Mouse (Mus musculus) liver, embryonic 14.5 days (tissue): ENCODE results near the gene Kcnj15. TPM values are rescaled to one million over a fixed set of nuclear protein-coding genes. Genes with fewer than 3 reads are reported as not detected.

Source experiments
- ATAC-seq: fragments of 200-750 bp; cut with Nextera tagmentation; 2 replicates; pipeline ENCODE4 v1.8.0; 2017; ENCODE audit warnings: moderate number of reproducible peaks, mild to moderate bottlenecking, moderate library complexity; ENCODE audit not compliant: insufficient read depth
- DNase-seq, 3 experiments: peaks; one replicate each; pipeline ENCODE4 v3.0.0-alpha.2; 2012 to 2013; ENCODE audit warnings: low read depth in 3 of 3, low spot score in 3 of 3
- H3K27ac ChIP-seq: fragments of 300-500 bp; sonication (generic); 2 replicates; pipeline ENCODE4 v1.5.1; 2014; ENCODE audit warnings: moderate library complexity, mild to moderate bottlenecking, control low read depth, inconsistent platforms
- H3K27me3 ChIP-seq: fragments of 300-500 bp; sonication (generic); 2 replicates; pipeline ENCODE4 v1.6.1; 2014; ENCODE audit warnings: mild to moderate bottlenecking, low read length, moderate library complexity; ENCODE audit not compliant: control insufficient read depth, insufficient read depth
- H3K36me3 ChIP-seq: fragments of 300-500 bp; sonication (generic); replicated peaks from 2 replicates; pipeline ENCODE4 v1.6.1; 2014; ENCODE audit warnings: low read depth; ENCODE audit not compliant: control insufficient read depth, insufficient read depth
- H3K4me1 ChIP-seq, 2 experiments: fragments of 200-500 bp in 1 of 2; fragments of 300-500 bp in 1 of 2; sonication (generic) in 1 of 2; replicated peaks; 2 replicates each; pipeline ENCODE4 v1.6.1; 2012 to 2014; ENCODE audit warnings: antibody characterized with exemption in 1 of 2, inconsistent platforms in 1 of 2, low read length in 1 of 2; ENCODE audit not compliant: control insufficient read depth in 2 of 2, insufficient read depth in 2 of 2
- H3K4me2 ChIP-seq: fragments of 300-500 bp; sonication (generic); 2 replicates; pipeline ENCODE4 v1.6.1; 2014; ENCODE audit warnings: low read depth, mild to moderate bottlenecking, control low read depth, moderate library complexity
- H3K4me3 ChIP-seq, 2 experiments: fragments of 200-500 bp in 1 of 2; fragments of 300-500 bp in 1 of 2; sonication (generic) in 1 of 2; 2 replicates each; pipeline ENCODE4 v1.5.1; 2012 to 2014; ENCODE audit warnings: low read depth in 2 of 2, low read length in 2 of 2, mild to moderate bottlenecking in 2 of 2, control low read depth in 1 of 2, inconsistent platforms in 1 of 2, moderate library complexity in 1 of 2; ENCODE audit not compliant: insufficient read depth in 1 of 2
- H3K9ac ChIP-seq: fragments of 300-500 bp; sonication (generic); replicated peaks from 2 replicates; pipeline ENCODE4 v1.6.1; 2014; ENCODE audit warnings: mild to moderate bottlenecking, control low read depth, moderate library complexity
- H3K9me3 ChIP-seq: fragments of 300-500 bp; sonication (generic); 2 replicates; pipeline ENCODE4 v1.6.1; 2016; ENCODE audit warnings: low read length, mixed read lengths; ENCODE audit not compliant: control insufficient read depth
- CTCF ChIP-seq: IDR thresholded peaks from 2 replicates; pipeline ENCODE4 v1.5.1; 2016; ENCODE audit warnings: antibody characterized with exemption, low read depth, control low read depth
- EP300 ChIP-seq: IDR thresholded peaks from 2 replicates; pipeline ENCODE4 v1.6.1; 2016; ENCODE audit warnings: antibody characterized with exemption, low read depth
- WGBS: fragments of 180-500 bp; shearing (Covaris S2); extraction: QIAGEN DNeasy Blood & Tissue Kit; methylation state at CpG from one replicate; pipeline ENCODE4 v1.1.7; 2014; ENCODE audit not compliant: insufficient replicate concordance; 5-methylcytosine and 5-hydroxymethylcytosine counted together
- polyA plus RNA-seq, 2 experiments: library from polyadenylated mRNA; depleted of rRNA in 1 of 2; stranded (reverse) in 1 of 2; unstranded in 1 of 2; fragments of >200 nt; fragmentation: Nextera tagmentation in 1 of 2; extraction: Ambion mirVana in 1 of 2; gene quantifications; 2 replicates each; pipeline versions ENCODE4 v1.2.1 to v1.2.3; 2012 to 2014

The Kcnj15 gene
- polyA plus RNA-seq, 2 experiments, result 0.05 to 0.07 TPM

DNA sequence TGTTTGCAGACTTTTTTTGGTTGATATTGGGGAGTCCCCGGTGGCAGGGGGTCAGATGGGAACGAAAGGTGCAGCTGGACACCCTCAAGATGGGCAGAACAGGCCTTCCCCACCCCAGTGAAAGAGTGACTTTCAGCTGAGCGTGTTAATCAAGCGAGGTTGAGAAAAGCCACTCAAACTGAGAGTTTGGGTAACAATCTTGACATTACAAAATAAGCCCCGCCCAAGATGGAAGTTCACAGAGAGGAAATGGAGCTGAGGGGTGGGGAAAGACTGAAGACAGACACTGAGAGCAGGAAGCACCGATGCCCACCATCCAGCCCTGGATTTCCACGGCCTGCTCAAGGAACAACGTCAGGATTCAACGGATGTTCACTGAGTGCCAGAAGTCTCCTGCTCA, 91.2 kb downstream of the Kcnj15 start:
- no peaks in the 10 kb centered on the region for H3K27me3 ChIP-seq
- H3K4me3 ChIP-seq, result no peak overlapping the region
- no peak for ATAC-seq
- DNase-seq, result no peak
- peaks cover 0 to 5% of the 10 kb centered on the region in 2 experiments; a peak in 2 of 4 replicates for H3K4me1 ChIP-seq
- H3K27ac ChIP-seq, result no peak overlapping the region
- no peak for TF ChIP-seq EP300
- no peak for TF ChIP-seq CTCF
- no peak overlapping the region for H3K9ac ChIP-seq
- H3K36me3 ChIP-seq, result no peaks in the 10 kb centered on the region
- H3K9me3 ChIP-seq, result no peaks in the 10 kb centered on the region
- no peak overlapping the region for H3K4me2 ChIP-seq
- 55% methylated on average over 9 of the region's 9 CpGs for WGBS

DNA sequence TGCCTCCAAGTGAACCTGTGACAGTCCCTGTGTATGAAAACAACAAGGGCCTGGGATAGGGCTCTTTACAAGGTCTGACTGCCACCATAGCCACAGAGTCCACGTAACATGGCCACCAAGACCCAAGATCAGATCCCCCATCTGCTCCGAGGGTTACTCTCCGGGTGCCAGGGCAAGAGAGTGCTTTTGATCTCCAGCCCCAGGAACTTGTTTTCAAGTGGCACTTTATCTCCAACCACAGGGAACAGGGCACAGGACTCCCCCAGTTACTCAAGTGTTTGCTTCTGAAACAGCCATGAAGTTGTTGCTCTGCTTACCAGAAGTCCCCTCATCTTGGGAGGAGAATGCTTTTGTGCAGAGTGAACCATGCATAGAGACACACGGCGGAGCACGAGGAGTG, 92.0 kb downstream of the Kcnj15 start:
- Histone ChIP-seq H3K9ac (no peak overlapping the region), H3K9me3 (no peaks in the 10 kb centered on the region), H3K27ac (no peak overlapping the region), H3K27me3 (no peaks in the 10 kb centered on the region), H3K36me3 (no peaks in the 10 kb centered on the region), H3K4me1 (peaks cover 0 to 5% of the 10 kb centered on the region in 2 experiments; a peak in 2 of 4 replicates), H3K4me2 (no peak overlapping the region), H3K4me3 (no peak overlapping the region)
- TF ChIP-seq CTCF (no peak), EP300 (no peak)
- no peak for DNase-seq
- WGBS, result 57% methylated on average over 6 of the region's 6 CpGs
- ATAC-seq, result no peak

DNA sequence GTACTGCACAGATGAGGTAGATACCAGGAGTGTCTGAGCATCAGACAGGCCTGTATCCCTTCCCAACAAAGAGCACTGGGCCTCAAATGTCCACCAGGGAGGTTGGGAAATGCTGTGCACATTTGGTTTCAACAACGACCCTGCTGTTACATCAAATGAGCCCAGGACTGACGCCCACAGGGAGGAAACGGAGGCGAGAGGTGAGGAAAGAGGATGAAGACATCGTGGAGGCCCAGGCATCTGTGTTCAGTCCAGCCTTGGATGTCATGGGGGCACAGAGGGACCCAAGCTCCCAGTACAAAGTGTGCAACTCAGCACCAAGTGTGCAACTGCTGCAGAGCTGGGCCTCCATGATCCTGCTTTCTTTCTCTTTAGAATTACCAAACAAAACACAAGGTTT, 92.4 kb downstream of the Kcnj15 start:
- Histone ChIP-seq H3K9ac (no peak overlapping the region), H3K27ac (no peak overlapping the region), H3K9me3 (no peaks in the 10 kb centered on the region), H3K27me3 (no peaks in the 10 kb centered on the region), H3K4me3 (no peak overlapping the region), H3K4me2 (no peak overlapping the region), H3K36me3 (no peaks in the 10 kb centered on the region), H3K4me1 (peaks cover 0 to 5% of the 10 kb centered on the region in 2 experiments; a peak in 2 of 4 replicates)
- DNase-seq (no peak), ATAC-seq (no peak)
- no peak for TF ChIP-seq CTCF
- no peak for TF ChIP-seq EP300
- 56% methylated on average over 5 of the region's 5 CpGs for WGBS
